Mouse (Mus musculus): ENCODE data around the gene Anks3. TPM values are rescaled to one million over a fixed set of nuclear protein-coding genes. Genes with fewer than 3 reads are reported as not detected.

Gene Anks3
- polyA plus RNA-seq (2016; fragmentation: Nextera tagmentation; extraction: Ambion mirVana) = 45.3 and 45.8 TPM in 2 replicates

DNA sequence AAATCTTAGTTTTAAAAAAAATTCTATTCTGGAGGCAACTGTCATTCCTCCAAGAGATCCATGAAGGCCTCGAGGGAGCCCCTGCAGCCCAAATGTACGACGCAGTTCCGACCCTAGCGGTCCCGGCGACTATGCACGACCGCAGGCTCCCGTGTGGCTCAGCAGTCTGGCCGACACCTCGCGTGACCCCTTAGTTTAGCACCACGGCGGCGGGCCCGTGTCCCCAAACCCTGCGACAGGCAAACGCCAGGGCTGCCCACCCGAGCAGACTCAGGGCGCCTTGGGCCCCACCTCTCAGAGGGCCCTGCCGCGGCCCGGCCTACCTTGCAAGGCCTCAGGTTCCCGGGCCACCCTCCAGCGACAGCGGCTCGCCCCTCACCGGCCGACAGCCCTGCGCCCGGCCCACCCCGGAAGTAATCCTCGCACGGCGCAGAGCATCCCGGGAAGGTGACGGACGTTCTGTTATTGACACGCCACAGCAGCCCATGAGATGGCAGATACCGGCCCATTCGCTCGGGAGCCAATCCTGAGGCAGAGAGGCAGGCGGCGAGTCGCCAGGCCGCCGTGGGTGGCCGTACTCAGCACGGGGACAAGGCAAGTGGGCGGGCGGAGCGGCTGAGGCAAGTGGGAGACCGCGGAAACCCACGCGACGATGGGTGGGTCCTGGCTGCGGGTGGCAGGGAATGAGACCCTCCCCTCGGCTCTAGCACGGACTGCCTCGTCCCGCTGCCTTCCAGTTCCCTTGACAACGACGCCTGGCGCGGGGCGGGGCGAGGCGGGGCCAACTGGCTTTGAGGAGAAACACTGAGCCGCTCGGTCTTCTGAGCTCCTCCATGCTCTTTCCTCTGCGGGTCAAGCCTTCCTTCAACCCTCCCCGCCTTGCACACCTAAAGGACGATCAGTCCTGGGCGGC is at the start of gene Anks3:
Anks3 (minus strand) TSS at position 409 of the 913 bp plus-strand sequence.
- DNase-seq (ENCODE audit: low spot score) = peak; percentile 94
- Histone ChIP-seq H3K36me3 (replicated peaks) (peaks cover 17% of the 10 kb centered on the region), H3K4me3 (peak within 1 kb of the TSS; percentile 93), H3K9me3 (no peaks in the 10 kb centered on the region), H3K27me3 (replicated peaks; ENCODE audit: low read depth, poor library complexity, severe bottlenecking) (no peaks in the 10 kb centered on the region), H3K4me1 (peaks cover 21% of the 10 kb centered on the region), H3K27ac (replicated peaks) (peak within 1 kb of the TSS; percentile 86)
- WGBS = under 1% methylated on average over 76 of the region's 76 CpGs

DNA sequence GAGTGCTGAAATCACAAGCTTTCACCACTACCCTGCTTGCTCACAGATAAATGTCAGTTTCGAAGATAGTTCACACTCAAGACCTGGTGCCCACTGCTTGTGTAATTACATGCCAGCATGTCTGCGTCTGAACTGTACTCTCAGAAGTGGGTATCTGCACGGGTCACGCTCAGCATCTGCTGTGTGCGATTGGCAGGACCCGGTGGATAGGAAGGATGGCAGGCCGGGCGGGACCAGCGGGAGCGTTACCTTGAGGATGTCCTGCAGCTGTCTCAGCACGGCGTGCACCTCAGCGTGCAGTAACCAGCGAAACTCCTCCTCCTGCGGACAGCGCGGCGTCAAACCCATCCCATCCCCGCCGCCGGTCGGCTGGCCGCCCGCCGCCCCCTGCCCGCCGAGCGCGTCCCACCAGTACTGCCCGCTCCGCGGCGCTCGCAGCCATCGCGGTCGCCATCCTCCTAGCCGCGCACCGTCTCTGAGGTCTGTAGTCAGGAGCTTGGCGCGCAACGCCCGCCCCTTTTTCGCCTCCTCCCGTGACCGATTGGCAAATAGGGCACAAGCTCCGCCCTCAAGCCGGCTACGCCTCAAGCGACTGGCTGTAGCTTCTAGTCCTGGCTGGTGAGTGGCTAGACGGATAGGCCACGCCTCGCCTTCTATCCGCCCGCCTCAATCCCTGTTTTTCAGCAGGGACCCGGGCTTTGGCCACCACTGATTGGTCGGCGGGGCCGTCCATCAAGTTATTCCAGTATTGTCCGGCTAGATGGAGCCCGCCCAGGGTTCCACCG is 49.2 kb upstream of the Anks3 start, which contains the start of gene Rogdi:
Rogdi (minus strand) TSS at position 500 of the 785 bp plus-strand sequence.
- Histone ChIP-seq H3K9me3 (no peaks in the 10 kb centered on the region), H3K27me3 (replicated peaks; ENCODE audit: low read depth, poor library complexity, severe bottlenecking) (no peaks in the 10 kb centered on the region), H3K36me3 (replicated peaks) (peaks cover 63% of the 10 kb centered on the region), H3K4me3 (peak within 1 kb of the TSS; percentile 75), H3K4me1 (peaks cover 13% of the 10 kb centered on the region), H3K27ac (replicated peaks) (peak within 1 kb of the TSS; percentile 84)
- DNase-seq (ENCODE audit: low spot score) = peak; percentile 99
- under 1% methylated on average over 63 of the region's 63 CpGs for WGBS

DNA sequence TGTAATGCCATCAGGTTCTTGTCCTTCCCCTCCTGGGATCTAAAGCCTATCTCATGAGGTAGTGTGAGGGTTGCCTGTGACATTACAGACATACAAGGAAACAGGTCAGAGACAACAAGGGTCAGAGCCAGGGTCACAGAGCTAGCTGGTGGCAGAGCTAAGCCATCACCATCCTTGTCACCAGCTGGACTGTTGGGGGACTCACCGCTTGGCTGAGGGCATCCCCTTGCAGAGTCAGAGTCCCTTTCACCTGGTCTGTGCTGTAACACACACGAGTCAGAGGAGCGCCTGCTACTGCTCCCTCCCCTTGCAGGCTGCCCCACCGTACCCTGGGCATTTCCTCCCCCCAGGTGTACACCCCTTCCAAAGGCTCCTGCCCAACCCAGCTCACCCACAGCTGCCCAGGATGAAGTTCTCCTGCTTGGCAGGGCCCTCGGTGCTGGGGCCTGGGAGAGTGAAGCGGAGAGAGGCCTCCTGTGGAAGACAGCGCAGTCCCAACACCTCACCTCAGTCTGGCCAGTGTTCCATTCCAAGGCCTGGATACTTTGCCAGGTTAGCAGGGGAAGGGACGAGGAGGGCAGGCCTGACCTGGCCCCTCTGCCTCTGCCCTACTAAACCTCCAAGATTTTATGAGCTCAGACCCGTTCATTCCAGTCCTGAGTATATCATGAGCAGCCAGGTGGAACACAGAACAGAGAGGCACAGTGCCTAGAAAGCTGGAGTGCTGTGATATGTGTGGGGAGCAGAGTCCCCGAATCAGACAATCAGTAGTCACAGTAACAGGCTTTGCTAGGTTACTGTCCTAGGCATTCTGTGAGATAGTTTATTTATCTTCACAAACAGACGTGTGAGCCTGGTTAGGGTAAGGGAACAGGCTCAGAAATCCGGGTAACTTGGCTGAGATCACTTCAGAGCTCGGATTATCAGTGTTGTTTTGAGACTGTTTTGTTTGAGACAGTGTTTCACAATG is 48.3 kb upstream of the Anks3 start:
- Histone ChIP-seq H3K27ac (replicated peaks) (peak overlapping the region; percentile 36; the same call in 1 of the 2 replicates), H3K36me3 (replicated peaks) (peaks cover 53% of the 10 kb centered on the region)
- 58% methylated on average over 13 of the region's 13 CpGs for WGBS

DNA sequence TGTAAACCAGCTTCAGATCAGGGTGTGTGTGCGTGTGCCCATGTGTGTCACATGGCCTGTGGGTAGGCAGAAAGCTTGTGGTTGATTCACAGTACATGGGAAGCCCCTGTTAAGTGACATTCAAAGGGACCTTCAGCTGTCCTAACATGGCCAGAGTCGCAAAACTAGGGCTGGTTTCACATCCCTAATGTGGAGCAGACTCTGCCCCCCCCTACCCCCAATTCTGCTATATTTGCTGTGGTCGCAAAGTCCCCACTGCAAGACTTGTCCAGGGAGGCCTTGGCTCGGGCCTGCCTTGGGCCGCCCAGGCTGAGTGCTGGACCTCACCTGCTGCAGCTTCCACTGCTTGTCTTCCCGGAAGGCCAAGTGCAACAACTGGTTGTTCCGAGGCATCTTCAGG is 47.3 kb upstream of the Anks3 start:
- DNase-seq (ENCODE audit: low spot score) = no peak
- H3K9me3 ChIP-seq = no peaks in the 10 kb centered on the region
- no peaks in the 10 kb centered on the region for H3K27me3 ChIP-seq (replicated peaks; ENCODE audit: low read depth, poor library complexity, severe bottlenecking)
- WGBS = 87% methylated on average over 7 of the region's 7 CpGs
- peaks cover 43% of the 10 kb centered on the region for H3K36me3 ChIP-seq (replicated peaks)
- peaks cover 23% of the 10 kb centered on the region for H3K4me1 ChIP-seq
- H3K27ac ChIP-seq (replicated peaks) = no peak overlapping the region
- no peak overlapping the region for H3K4me3 ChIP-seq

More for the DNA sequence above, 48.3 kb upstream of the Anks3 start:
- Histone ChIP-seq H3K4me3 (peak overlapping the region; percentile 75), H3K4me1 (peaks cover 20% of the 10 kb centered on the region), H3K27me3 (replicated peaks; ENCODE audit: low read depth, poor library complexity, severe bottlenecking) (no peaks in the 10 kb centered on the region), H3K9me3 (no peaks in the 10 kb centered on the region)
- DNase-seq (ENCODE audit: low spot score) = no peak

DNA sequence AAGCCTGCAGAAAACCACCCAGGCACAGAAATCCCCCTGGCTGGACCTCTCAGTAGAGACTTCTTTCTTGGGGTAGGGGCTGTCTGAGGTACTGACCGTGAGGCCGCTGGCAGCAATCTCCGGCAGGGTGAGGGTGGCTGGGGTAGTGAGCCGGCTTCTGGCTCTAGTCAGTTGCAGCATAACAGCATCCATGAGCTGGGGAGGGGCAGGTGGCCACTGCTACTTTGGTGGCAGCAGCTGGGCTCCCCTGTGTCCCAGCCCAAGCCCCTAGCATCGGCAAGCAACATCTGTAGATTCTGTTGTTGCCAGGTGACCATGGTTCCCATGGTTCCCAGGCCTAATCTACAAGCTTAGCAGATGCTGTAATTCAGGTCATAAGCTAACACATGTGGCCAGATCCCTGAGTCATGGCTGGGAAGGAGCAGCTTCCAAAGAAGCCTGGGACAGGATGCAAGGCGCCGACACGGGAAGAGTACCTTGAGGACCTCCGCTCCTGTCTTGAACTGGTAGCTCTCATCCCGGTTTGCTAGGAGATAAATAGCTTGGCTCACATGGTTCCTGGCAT is 46.4 kb upstream of the Anks3 start:
- 90% methylated on average over 10 of the region's 10 CpGs for WGBS
- peaks cover 23% of the 10 kb centered on the region for H3K4me1 ChIP-seq
- no peaks in the 10 kb centered on the region for H3K27me3 ChIP-seq (replicated peaks; ENCODE audit: low read depth, poor library complexity, severe bottlenecking)
- no peaks in the 10 kb centered on the region for H3K9me3 ChIP-seq
- H3K27ac ChIP-seq (replicated peaks) = no peak overlapping the region
- no peak for DNase-seq (ENCODE audit: low spot score)
- peaks cover 35% of the 10 kb centered on the region for H3K36me3 ChIP-seq (replicated peaks)
- H3K4me3 ChIP-seq = no peak overlapping the region

DNA sequence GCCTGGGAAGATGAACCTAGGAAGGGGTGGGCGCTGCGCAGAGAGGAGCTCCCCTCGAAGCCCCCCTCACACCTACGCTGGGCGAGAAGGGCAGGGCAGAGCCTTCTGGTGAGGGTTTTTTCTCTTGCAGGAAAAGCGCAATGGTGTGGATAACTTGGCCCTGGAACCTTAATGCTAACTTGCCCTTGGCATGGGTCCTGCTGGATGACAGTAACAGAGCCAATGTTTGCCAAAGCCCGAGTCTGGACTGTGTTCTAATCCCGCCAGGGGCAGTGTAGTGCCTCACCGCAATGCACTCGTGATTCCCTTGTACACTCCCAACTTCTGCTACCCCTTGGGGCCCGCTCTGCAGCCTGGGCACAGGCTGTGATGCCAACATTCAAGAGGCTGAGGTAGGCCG is 44.1 kb upstream of the Anks3 start:
- no peak for DNase-seq (ENCODE audit: low spot score)
- Histone ChIP-seq H3K4me3 (no peak overlapping the region), H3K9me3 (no peaks in the 10 kb centered on the region), H3K4me1 (peaks cover 23% of the 10 kb centered on the region), H3K27me3 (replicated peaks; ENCODE audit: low read depth, poor library complexity, severe bottlenecking) (no peaks in the 10 kb centered on the region), H3K36me3 (replicated peaks) (peaks cover 21% of the 10 kb centered on the region), H3K27ac (replicated peaks) (no peak overlapping the region)
- WGBS = 85% methylated on average over 12 of the region's 12 CpGs

DNA sequence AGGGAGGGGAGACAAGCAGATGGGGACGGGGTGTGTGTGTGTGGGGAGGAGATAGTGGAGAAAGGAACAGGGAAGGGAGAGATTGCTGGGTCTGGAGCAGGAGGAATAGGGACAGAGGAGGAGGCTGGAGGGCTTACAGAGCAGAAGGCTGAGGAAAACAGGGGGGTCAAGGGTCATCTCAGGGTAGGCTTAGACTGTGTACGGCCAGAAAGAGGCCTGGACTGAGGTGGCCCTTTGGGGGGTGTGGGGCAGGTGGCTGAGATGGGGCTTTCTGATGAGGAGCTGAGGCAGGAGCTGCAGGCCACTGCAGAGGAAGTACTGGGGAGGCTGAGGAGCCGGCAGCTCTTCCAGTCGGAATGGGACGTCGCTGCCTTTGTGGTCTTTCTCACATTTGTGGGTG is 43.5 kb upstream of the Anks3 start:
- 36% methylated on average over 6 of the region's 6 CpGs for WGBS
- Histone ChIP-seq H3K4me3 (peak overlapping the region; percentile 29; the same call in 1 of the 2 replicates), H3K27me3 (replicated peaks; ENCODE audit: low read depth, poor library complexity, severe bottlenecking) (no peaks in the 10 kb centered on the region), H3K4me1 (peaks cover 17% of the 10 kb centered on the region), H3K9me3 (no peaks in the 10 kb centered on the region), H3K27ac (replicated peaks) (peak overlapping the region; percentile 45; the same call in 1 of the 2 replicates), H3K36me3 (replicated peaks) (peaks cover 21% of the 10 kb centered on the region)
- DNase-seq (ENCODE audit: low spot score) = no peak

DNA sequence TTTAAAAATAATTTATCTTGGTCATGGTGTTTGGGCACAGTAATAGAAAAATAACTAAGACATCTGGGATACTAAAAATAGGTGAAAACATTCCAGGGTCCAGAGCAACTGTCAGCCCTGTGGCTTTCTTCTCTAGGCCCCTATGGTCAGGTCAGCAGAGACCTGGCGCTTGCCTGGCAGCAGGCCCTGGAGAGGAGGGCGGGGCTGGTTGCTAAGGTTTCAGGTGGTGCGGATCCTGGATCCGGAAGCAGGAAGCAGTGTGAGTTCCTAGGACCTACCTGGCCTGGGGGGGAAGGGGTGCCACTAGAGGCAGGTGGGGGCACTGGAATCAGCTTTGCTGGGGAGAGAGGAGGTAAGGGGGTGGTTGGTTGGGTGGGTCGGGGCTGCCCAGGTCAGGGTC is 43.1 kb upstream of the Anks3 start, which contains the start of gene Smim22:
Smim22 (plus strand) TSS at position 222 of the 400 bp plus-strand sequence.
- Histone ChIP-seq H3K4me3 (peak within 1 kb of the TSS; percentile 29; the same call in 1 of the 2 replicates), H3K27ac (replicated peaks) (peak within 1 kb of the TSS; percentile 45; the same call in 1 of the 2 replicates), H3K9me3 (no peaks in the 10 kb centered on the region), H3K36me3 (replicated peaks) (peaks cover 21% of the 10 kb centered on the region), H3K27me3 (replicated peaks; ENCODE audit: low read depth, poor library complexity, severe bottlenecking) (no peaks in the 10 kb centered on the region), H3K4me1 (peaks cover 13% of the 10 kb centered on the region)
- DNase-seq (ENCODE audit: low spot score) = peak; percentile 35
- 45% methylated on average over 5 of the region's 5 CpGs for WGBS

DNA sequence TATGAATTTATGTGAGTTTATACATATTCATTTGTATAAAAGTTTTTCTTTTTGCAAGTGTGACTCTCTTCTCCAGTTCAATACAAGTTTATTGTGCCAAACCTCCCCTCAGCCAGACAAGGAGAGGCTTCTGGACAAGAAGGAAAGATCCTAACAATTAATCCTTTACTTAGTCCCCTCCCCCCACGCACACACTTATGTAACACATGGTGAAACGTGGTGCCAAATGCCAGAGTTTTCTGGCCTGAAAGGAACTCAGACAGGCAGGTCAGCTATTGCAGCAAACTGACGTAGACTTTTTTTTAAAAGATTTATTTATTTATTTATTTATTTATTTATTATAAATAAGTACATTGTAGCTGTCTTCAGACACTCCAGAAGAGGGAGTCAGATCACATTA is 36.6 kb upstream of the Anks3 start:
- DNase-seq (ENCODE audit: low spot score) = no peak
- H3K27me3 ChIP-seq (replicated peaks; ENCODE audit: low read depth, poor library complexity, severe bottlenecking) = no peaks in the 10 kb centered on the region
- H3K9me3 ChIP-seq = no peaks in the 10 kb centered on the region
- WGBS = 77% methylated on average over 3 of the region's 3 CpGs
- H3K27ac ChIP-seq (replicated peaks) = no peak overlapping the region
- H3K4me3 ChIP-seq = no peak overlapping the region
- no peaks in the 10 kb centered on the region for H3K36me3 ChIP-seq (replicated peaks)
- H3K4me1 ChIP-seq = 0 out of 2 replicates have a peak, but pooled peaks cover 5% of the 10 kb centered on the region

DNA sequence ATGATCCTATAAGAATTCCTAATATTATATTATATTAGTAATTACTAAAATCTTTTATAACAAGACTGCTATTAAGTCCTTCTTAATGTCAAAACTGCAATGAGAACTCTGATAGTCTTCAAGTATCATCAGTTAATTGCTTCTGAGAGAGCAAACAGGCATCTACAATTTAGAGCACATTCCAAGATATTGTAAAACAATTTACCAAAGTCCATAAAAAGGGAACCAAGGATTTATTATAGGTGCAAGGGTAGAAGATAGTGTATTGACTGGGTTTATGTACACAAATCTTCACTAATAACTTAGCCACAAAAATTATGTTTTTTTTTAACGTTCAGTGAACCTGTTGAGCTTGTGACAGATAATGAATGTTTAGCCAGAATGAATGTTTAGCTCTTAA is 35.0 kb upstream of the Anks3 start:
- no peaks in the 10 kb centered on the region for H3K9me3 ChIP-seq
- H3K4me3 ChIP-seq = no peak overlapping the region
- H3K36me3 ChIP-seq (replicated peaks) = no peaks in the 10 kb centered on the region
- no peak overlapping the region for H3K27ac ChIP-seq (replicated peaks)
- H3K27me3 ChIP-seq (replicated peaks; ENCODE audit: low read depth, poor library complexity, severe bottlenecking) = no peaks in the 10 kb centered on the region
- 0 out of 2 replicates have a peak, but pooled peaks cover 5% of the 10 kb centered on the region for H3K4me1 ChIP-seq
- DNase-seq (ENCODE audit: low spot score) = no peak
- 79% methylated on average over 1 of the region's 1 CpGs for WGBS

DNA sequence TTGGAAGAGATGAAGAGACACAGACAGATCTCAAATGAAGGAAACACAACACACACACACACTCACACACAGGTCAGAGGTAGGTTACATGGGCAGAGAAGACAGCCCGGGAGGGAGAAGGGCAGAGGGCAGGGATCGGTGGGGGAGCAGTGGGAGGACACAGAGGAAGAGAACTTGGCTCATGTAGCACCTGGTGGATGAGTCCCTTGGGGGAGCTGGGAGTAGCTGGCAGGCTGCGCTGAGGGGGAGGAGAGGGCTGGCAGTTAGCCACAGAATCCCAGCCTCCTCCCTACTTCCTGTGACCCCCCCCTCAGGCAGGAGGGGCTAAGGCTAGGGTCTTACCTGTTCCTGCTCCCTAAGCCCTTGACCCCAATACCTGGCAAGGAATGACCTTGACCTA is 33.5 kb upstream of the Anks3 start, which contains the start of gene Sept12:
Sept12 (minus strand) TSS at position 300 of the 400 bp plus-strand sequence.
- Histone ChIP-seq H3K4me1 (0 out of 2 replicates have a peak, but pooled peaks cover 5% of the 10 kb centered on the region), H3K4me3 (no peak within 1 kb of the TSS), H3K27ac (replicated peaks) (no peak within 1 kb of the TSS), H3K9me3 (no peaks in the 10 kb centered on the region), H3K36me3 (replicated peaks) (no peaks in the 10 kb centered on the region), H3K27me3 (replicated peaks; ENCODE audit: low read depth, poor library complexity, severe bottlenecking) (no peaks in the 10 kb centered on the region)
- DNase-seq (ENCODE audit: low spot score) = no peak
- WGBS = 62% methylated on average over 3 of the region's 3 CpGs

Measured in embryonic facial prominence, embryonic 10.5 days (tissue).